Mouse (Mus musculus) liver, embryonic 12.5 days (tissue): ENCODE measurements around the gene Kank3. TPM values are rescaled to one million over a fixed set of nuclear protein-coding genes. Genes with fewer than 3 reads are reported as not detected.

ENCODE experiments used
- ATAC-seq: fragments of 200-750 bp; cut with Nextera tagmentation; 2 replicates; pipeline ENCODE4 v1.8.0; 2017; ENCODE audit warnings: moderate number of reproducible peaks, mild to moderate bottlenecking, moderate library complexity
- H3K27ac ChIP-seq: fragments of 300-500 bp; sonication (generic); 2 replicates; pipeline ENCODE4 v1.5.1; 2016; ENCODE audit warnings: mild to moderate bottlenecking
- H3K27me3 ChIP-seq: fragments of 300-500 bp; sonication (generic); replicated peaks from 2 replicates; pipeline ENCODE4 v1.6.1; 2016; ENCODE audit warnings: mild to moderate bottlenecking, moderate library complexity
- H3K36me3 ChIP-seq: fragments of 300-500 bp; sonication (generic); 2 replicates; pipeline ENCODE4 v1.6.1; 2016; ENCODE audit warnings: mild to moderate bottlenecking, moderate library complexity
- H3K4me1 ChIP-seq: fragments of 300-500 bp; sonication (generic); 2 replicates; pipeline ENCODE4 v1.6.1; 2016
- H3K4me2 ChIP-seq: fragments of 300-500 bp; sonication (generic); 2 replicates; pipeline ENCODE4 v1.6.1; 2016; ENCODE audit warnings: mild to moderate bottlenecking, moderate library complexity
- H3K4me3 ChIP-seq: fragments of 300-500 bp; sonication (generic); 2 replicates; pipeline ENCODE4 v1.5.1; 2016; ENCODE audit warnings: mild to moderate bottlenecking, moderate library complexity
- H3K9ac ChIP-seq: fragments of 300-500 bp; sonication (generic); 2 replicates; pipeline ENCODE4 v1.6.1; 2016; ENCODE audit warnings: mild to moderate bottlenecking, moderate library complexity
- H3K9me3 ChIP-seq: fragments of 300-500 bp; sonication (generic); replicated peaks from 2 replicates; pipeline ENCODE4 v1.6.1; 2016; ENCODE audit warnings: mild to moderate bottlenecking, moderate library complexity
- WGBS: fragments of 180-500 bp; shearing (Covaris S2); methylation state at CpG from one replicate; pipeline ENCODE4 v1.1.7; 2016; ENCODE audit not compliant: insufficient replicate concordance; 5-methylcytosine and 5-hydroxymethylcytosine counted together
- polyA plus RNA-seq: library from polyadenylated mRNA; unstranded; fragments of >200 nt; fragmentation: Nextera tagmentation; extraction: Ambion mirVana; gene quantifications from 2 replicates; pipeline ENCODE4 v1.2.1, GENCODE M21; 2016

The Kank3 gene
- polyA plus RNA-seq, 1 experiment from 2014 or later = 13.2 TPM

GRCm38 (mm10) chr17:33781124-33781977 is 29.0 kb upstream of the Kank3 start, which contains the start of gene Angptl4:
TSS of gene Angptl4 (minus strand) at chr17:33781830.
- no peaks in the 10 kb centered on the region for H3K9me3 ChIP-seq
- H3K36me3 ChIP-seq = peaks cover 26% of the 10 kb centered on the region
- peaks cover 42% of the 10 kb centered on the region for H3K4me1 ChIP-seq
- H3K4me3 ChIP-seq = peak within 1 kb of the TSS; percentile 63
- 0 out of 2 replicates have a peak, but pooled peaks cover 14% of the 10 kb centered on the region for H3K27me3 ChIP-seq
- under 1% methylated on average over 50 of the region's 50 CpGs for WGBS
- peak; percentile 86 for ATAC-seq
- peak within 1 kb of the TSS; percentile 83 for H3K4me2 ChIP-seq
- peak within 1 kb of the TSS; percentile 79 for H3K27ac ChIP-seq
- H3K9ac ChIP-seq = peak within 1 kb of the TSS; percentile 69

DNA sequence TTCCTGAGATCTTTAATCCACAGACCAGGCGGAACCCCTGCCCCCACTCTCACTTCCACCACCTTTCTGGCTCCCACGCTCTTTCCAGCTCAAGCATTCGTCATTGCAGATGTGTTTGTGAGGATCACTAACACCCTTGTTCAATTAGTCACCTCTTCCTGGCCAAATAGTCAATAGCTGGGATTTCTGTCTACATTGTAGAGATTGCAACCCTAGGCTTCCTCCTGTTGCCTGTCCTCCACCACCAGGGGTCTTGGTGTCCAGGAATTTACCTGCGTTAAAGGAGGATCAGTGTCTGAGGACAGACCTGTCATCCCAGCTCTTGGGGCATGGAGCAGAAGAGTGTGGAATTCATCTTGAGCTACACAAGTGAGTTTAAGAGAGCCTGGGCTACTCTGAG is 28.3 kb upstream of the Kank3 start:
- H3K27ac ChIP-seq = peak overlapping the region; percentile 29; the same call in 1 of the 2 replicates

GRCm38 (mm10) chr17:33783408-33783807 is 26.9 kb upstream of the Kank3 start:
- Histone ChIP-seq H3K9ac (no peak overlapping the region), H3K4me1 (peaks cover 40% of the 10 kb centered on the region), H3K4me2 (no peak overlapping the region), H3K4me3 (no peak overlapping the region), H3K27me3 (0 out of 2 replicates have a peak, but pooled peaks cover 16% of the 10 kb centered on the region), H3K36me3 (peaks cover 6% of the 10 kb centered on the region), H3K27ac (no peak overlapping the region), H3K9me3 (no peaks in the 10 kb centered on the region)
- ATAC-seq = no peak

More for the DNA sequence above, 28.3 kb upstream of the Kank3 start:
- Histone ChIP-seq H3K9me3 (no peaks in the 10 kb centered on the region), H3K4me1 (peaks cover 42% of the 10 kb centered on the region), H3K27me3 (0 out of 2 replicates have a peak, but pooled peaks cover 16% of the 10 kb centered on the region), H3K36me3 (peaks cover 19% of the 10 kb centered on the region), H3K9ac (peak overlapping the region; percentile 69), H3K4me2 (peak overlapping the region; percentile 83), H3K4me3 (peak overlapping the region; percentile 63)
- no peak for ATAC-seq
- 31% methylated on average over 4 of the region's 4 CpGs for WGBS

- ATAC-seq = no peak
- Histone ChIP-seq H3K27me3 (0 out of 2 replicates have a peak, but pooled peaks cover 16% of the 10 kb centered on the region), H3K4me1 (peaks cover 30% of the 10 kb centered on the region), H3K4me3 (no peak overlapping the region), H3K27ac (no peak overlapping the region), H3K9ac (no peak overlapping the region), H3K36me3 (no peaks in the 10 kb centered on the region), H3K9me3 (no peaks in the 10 kb centered on the region), H3K4me2 (no peak overlapping the region)
- 67% methylated on average over 2 of the region's 2 CpGs for WGBS
Measured at GRCm38 (mm10) chr17:33784939-33785338, 25.4 kb upstream of the Kank3 start.

DNA sequence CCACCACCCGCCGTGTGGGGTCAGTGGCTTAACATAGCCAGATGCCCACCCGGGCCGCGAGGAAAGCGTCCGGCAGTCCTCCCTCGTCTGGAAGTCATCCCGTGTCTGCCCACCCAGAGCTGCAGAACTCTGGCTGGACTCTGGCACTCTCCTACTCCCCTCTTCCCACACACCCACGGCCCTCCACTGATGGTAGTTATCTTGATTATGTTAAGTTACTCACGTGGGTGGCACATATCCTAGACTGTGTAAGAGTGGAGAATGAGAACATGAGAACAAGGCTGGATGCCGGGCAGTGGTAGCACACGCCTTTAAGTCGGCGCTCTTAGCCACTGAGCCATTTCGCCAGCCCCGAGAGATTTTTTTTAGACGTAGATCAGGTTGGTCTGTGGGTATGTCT is 23.9 kb upstream of the Kank3 start:
- no peaks in the 10 kb centered on the region for H3K36me3 ChIP-seq
- H3K9me3 ChIP-seq = no peaks in the 10 kb centered on the region
- peaks cover 15% of the 10 kb centered on the region for H3K4me1 ChIP-seq
- H3K4me2 ChIP-seq = no peak overlapping the region
- no peak overlapping the region for H3K27ac ChIP-seq
- H3K4me3 ChIP-seq = no peak overlapping the region
- no peak for ATAC-seq
- H3K27me3 ChIP-seq = peaks cover 16% of the 10 kb centered on the region; the same call in 1 of the 2 replicates
- H3K9ac ChIP-seq = no peak overlapping the region
- 71% methylated on average over 18 of the region's 18 CpGs for WGBS

- Histone ChIP-seq H3K27ac (0 out of 2 replicates have a peak overlapping the region, but pooled peaks have one; percentile 10), H3K4me3 (no peak overlapping the region), H3K4me2 (no peak overlapping the region), H3K9ac (no peak overlapping the region), H3K9me3 (no peaks in the 10 kb centered on the region), H3K36me3 (no peaks in the 10 kb centered on the region), H3K4me1 (0 out of 2 replicates have a peak, but pooled peaks cover 6% of the 10 kb centered on the region), H3K27me3 (peaks cover 25% of the 10 kb centered on the region; the same call in 1 of the 2 replicates)
- WGBS = 36% methylated on average over 4 of the region's 4 CpGs
- ATAC-seq = no peak
Measured at GRCm38 (mm10) chr17:33788732-33789131, 21.6 kb upstream of the Kank3 start.

- H3K4me1 ChIP-seq = no peaks in the 10 kb centered on the region
- H3K4me2 ChIP-seq = no peak overlapping the region
- ATAC-seq = no peak
- peaks cover 11% of the 10 kb centered on the region; the same call in 1 of the 2 replicates for H3K27me3 ChIP-seq
- 40% methylated on average over 3 of the region's 3 CpGs for WGBS
- H3K9ac ChIP-seq = no peak overlapping the region
- no peak overlapping the region for H3K4me3 ChIP-seq
- no peak overlapping the region for H3K27ac ChIP-seq
- H3K9me3 ChIP-seq = no peaks in the 10 kb centered on the region
- H3K36me3 ChIP-seq = no peaks in the 10 kb centered on the region
Measured at GRCm38 (mm10) chr17:33798306-33798705, 12.0 kb upstream of the Kank3 start.

DNA sequence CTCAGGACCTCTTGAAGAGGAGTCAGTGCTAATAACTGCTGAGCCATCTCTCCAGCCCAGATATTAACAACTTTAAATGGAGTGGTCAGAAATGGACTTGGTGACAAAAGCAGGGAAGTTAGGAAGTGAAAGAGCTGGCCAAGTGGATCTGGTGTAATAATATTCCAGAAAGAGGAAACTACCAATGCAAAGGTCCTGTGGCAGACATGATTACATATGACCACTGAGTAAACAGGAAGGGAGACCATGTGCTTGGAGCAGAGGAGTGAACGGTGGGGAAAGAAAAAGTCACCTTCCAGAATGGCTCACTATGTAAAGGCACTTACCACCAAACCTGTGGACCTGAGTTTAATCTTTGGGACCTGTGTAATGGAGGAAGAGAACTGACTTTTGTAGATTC is 11.0 kb upstream of the Kank3 start:
- no peak overlapping the region for H3K4me2 ChIP-seq
- no peak overlapping the region for H3K9ac ChIP-seq
- peaks cover 4% of the 10 kb centered on the region; the same call in 1 of the 2 replicates for H3K27me3 ChIP-seq
- H3K9me3 ChIP-seq = no peaks in the 10 kb centered on the region
- WGBS = 26% methylated on average over 1 of the region's 1 CpGs
- H3K4me3 ChIP-seq = no peak overlapping the region
- ATAC-seq = no peak
- H3K27ac ChIP-seq = no peak overlapping the region
- H3K4me1 ChIP-seq = peaks cover 3% of the 10 kb centered on the region
- H3K36me3 ChIP-seq = no peaks in the 10 kb centered on the region

- Histone ChIP-seq H3K4me1 (peaks cover 8% of the 10 kb centered on the region), H3K27me3 (no peaks in the 10 kb centered on the region), H3K4me2 (no peak overlapping the region), H3K36me3 (no peaks in the 10 kb centered on the region), H3K4me3 (no peak overlapping the region), H3K27ac (no peak overlapping the region), H3K9ac (no peak overlapping the region), H3K9me3 (no peaks in the 10 kb centered on the region)
- no peak for ATAC-seq
- WGBS = 4% methylated on average over 2 of the region's 2 CpGs
Measured at GRCm38 (mm10) chr17:33802221-33802620, 8.1 kb upstream of the Kank3 start.

DNA sequence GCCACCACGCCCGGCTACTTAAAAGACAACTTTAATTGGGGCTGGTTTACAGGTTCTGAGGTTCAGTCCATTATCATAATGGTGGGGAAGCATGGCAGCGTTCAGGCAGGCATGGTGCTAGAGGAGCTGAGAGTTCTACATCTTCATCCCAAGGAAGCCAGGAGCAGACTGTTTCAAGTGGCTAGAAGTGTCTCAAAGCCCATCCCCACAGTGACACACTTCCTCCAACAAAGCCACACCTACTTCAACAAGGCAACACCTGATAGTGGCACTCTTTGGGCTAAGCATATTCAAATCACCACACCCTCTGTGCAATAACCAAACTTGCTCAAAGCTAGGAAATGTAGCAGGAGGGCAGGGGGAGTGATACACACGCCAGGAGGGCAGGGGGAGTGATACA is 6.1 kb upstream of the Kank3 start:
- WGBS = 54% methylated on average over 4 of the region's 4 CpGs
- Histone ChIP-seq H3K9ac (no peak overlapping the region), H3K36me3 (no peaks in the 10 kb centered on the region), H3K27ac (no peak overlapping the region), H3K9me3 (no peaks in the 10 kb centered on the region), H3K4me2 (no peak overlapping the region), H3K4me1 (peaks cover 16% of the 10 kb centered on the region), H3K27me3 (no peaks in the 10 kb centered on the region; the same call in 1 of the 2 replicates), H3K4me3 (no peak overlapping the region)
- peak; percentile 40 for ATAC-seq

- Histone ChIP-seq H3K4me3 (no peak overlapping the region), H3K4me2 (no peak overlapping the region), H3K9me3 (no peaks in the 10 kb centered on the region), H3K4me1 (peaks cover 16% of the 10 kb centered on the region), H3K9ac (no peak overlapping the region), H3K27ac (no peak overlapping the region), H3K36me3 (no peaks in the 10 kb centered on the region), H3K27me3 (no peaks in the 10 kb centered on the region; the same call in 1 of the 2 replicates)
- no peak for ATAC-seq
- WGBS = 54% methylated on average over 1 of the region's 1 CpGs
Measured at GRCm38 (mm10) chr17:33804745-33805144, 5.6 kb upstream of the Kank3 start.

DNA sequence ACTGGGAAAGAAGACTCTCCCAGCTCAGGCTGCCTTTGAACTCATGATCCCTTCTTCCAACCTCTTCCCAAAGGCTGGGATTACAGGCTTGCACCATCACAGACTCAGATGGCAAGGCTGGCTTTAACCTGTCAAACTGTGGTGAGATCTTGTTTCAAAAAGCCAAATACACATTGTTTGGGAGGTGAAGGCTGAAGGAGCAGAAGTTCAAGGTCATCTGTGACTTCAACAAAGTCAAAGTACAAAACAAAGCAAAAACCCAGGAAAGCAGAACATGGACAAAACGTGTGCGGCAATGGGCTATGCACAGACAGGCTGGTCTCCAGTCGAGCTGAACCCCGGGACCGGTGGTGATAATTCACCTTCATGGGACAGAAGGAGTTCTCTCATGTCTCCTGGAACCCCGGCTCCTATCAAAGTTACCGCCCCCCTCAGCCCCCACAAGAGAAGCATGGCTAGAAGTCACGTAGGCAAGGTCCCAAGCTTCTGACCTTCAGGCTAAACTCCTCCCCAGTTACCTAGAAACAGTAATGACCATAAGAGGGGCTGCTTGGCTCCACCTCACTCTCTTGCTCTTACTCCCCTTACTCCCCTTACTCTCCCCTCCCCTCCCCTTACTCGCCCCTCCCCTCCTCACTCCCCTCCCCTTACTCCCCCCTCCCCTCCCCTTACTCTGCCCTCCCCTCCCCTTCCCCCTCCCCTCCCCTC is 3.0 kb upstream of the Kank3 start:
- peaks cover 31% of the 10 kb centered on the region for H3K4me1 ChIP-seq
- no peak overlapping the region for H3K4me2 ChIP-seq
- whole genome bisulfite sequencing = 45% methylated on average over 8 of the region's 9 CpGs
- no peak for ATAC-seq
- no peaks in the 10 kb centered on the region for H3K36me3 ChIP-seq
- H3K9me3 ChIP-seq = no peaks in the 10 kb centered on the region
- no peak overlapping the region for H3K9ac ChIP-seq
- H3K4me3 ChIP-seq = no peak overlapping the region
- no peak overlapping the region for H3K27ac ChIP-seq
- peaks cover 10% of the 10 kb centered on the region for H3K27me3 ChIP-seq
